Mouse (Mus musculus): ENCODE measurements at regions not wholly inside any gene's neighbourhood (a gene's known extent, or its start where the extent isn't known, plus 50 kb on each side); places are given as distances from the start of the nearest gene placed in this dataset.

- no peak for DNase-seq (ENCODE audit: low spot score in 2 of 2)
Measured at GRCm38 (mm10) chr15:68014605-68015305, 1514.0 kb upstream of the Lrrc6 start.

DNA sequence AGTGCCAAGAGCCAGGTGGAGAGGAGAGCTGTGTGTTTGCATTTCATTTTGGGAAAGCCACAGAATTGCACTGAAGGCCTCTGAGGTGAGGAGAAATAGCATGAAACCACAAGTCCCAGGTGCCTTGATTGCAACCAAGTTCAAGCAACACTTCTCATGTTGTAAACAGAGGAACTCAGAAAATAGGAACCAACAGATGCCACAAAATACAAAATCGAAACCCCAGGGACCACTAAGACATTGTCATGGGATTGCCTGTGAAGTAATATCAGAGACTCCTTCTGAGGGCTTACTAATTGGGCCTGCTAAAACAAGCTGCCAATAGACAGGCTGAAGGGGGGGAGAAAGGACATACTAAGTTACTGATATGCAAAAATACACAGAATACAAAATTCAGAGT lies 1510.5 kb upstream of the Lrrc6 start:
- DNase-seq (ENCODE audit: low spot score in 2 of 2), result no peak

DNA sequence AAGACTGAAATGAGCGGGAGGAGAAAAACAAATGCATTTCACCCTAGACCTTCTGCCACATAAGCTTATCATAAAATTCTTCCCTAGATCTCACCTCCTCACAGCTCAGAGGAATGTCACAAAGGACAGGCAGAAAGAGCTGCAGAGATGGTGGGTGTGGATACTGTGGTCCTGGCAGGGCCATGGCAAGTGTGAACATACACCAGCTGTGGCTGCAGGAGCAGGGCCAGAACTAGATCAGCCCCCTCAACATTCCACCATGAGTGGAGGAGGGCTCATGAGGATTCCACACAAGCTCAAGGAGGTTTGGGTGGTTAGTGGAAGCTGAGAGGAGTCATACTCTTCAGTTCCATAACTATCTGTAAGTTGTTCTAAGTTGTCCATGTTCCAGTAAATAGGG lies 1509.5 kb upstream of the Lrrc6 start:
- no peak for DNase-seq (ENCODE audit: low spot score in 2 of 2)

- DNase-seq (ENCODE audit: low spot score in 2 of 2), result no peak
Measured at GRCm38 (mm10) chr15:68004798-68005197, 1504.1 kb upstream of the Lrrc6 start.

- no peak for DNase-seq (ENCODE audit: low spot score in 2 of 2)
Measured at GRCm38 (mm10) chr15:67996532-67996931, 1495.8 kb upstream of the Lrrc6 start.

DNA sequence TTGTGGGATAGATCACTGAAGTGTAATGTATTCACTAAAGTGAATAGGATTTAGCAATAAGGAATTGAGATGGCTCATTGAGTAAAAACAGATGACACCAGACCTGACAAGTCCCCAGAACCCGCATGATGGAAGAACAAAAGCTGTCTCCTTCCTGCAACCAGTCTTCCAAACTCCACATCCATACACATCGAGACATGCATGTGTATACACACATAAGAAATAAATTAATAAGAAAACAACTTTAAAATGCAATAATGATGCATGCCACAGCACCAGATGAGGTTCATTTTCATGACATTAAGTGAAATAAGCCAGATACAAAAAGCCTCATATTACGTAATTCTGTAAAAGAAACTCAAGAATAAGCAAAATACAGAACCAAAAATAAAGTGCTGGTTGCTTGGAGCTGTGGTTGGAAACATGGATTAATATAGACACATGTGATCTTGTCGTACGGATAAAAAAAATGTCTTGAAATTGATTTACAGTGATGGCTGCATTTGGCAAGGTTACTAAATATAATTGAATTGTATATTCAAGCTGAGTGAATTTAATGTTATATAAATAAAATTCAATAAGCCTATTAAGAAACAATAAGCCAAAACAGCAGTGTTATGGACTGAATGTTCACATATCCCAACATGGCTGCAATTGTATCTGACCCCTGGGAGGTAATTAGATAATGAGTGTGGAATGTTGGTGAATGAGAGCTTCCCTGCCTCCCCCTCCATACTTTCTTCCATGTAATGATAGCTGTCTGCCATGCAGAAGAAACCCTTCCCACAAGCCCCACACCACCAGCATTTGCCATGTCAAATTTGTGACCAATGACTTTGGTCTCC lies 1488.9 kb upstream of the Lrrc6 start:
- no peak for DNase-seq (ENCODE audit: low spot score in 2 of 2)

GRCm38 (mm10) chr15:67987941-67988340 lies 1487.2 kb upstream of the Lrrc6 start:
- DNase-seq (ENCODE audit: low spot score in 2 of 2), result no peak

GRCm38 (mm10) chr15:67983253-67983652 lies 1482.5 kb upstream of the Lrrc6 start:
- no peak for DNase-seq (ENCODE audit: low spot score in 2 of 2)

GRCm38 (mm10) chr15:67981876-67982275 lies 1481.2 kb upstream of the Lrrc6 start:
- no peak for DNase-seq (ENCODE audit: low spot score in 2 of 2)

DNA sequence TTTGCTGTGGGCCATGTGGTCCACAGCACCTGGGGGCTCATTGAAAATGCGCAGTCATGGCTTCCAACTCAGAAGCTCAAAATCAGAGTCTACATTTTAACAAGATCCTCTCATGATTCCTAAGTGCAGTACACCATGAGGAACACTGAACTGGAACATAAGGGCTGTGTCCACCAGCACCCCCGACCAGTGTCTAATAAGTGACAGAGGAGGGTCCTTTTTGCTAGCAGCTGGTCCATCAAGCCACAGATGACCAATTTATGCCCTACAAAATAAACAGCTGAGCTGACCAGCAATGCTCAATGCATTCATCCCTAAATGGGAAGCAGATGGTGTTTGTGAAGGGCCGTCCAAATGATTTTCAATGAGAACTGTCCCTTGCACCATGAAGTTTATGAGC lies 1478.7 kb upstream of the Lrrc6 start:
- no peak for DNase-seq (ENCODE audit: low spot score in 2 of 2)

GRCm38 (mm10) chr15:67977210-67977609 lies 1476.5 kb upstream of the Lrrc6 start:
- no peak for DNase-seq (ENCODE audit: low spot score in 2 of 2)

GRCm38 (mm10) chr15:67971998-67972397 lies 1471.3 kb upstream of the Lrrc6 start:
- no peak for DNase-seq (ENCODE audit: low spot score in 2 of 2)

- no peak for DNase-seq (ENCODE audit: low spot score in 2 of 2)
Measured at GRCm38 (mm10) chr15:67954216-67954615, 1453.5 kb upstream of the Lrrc6 start.

GRCm38 (mm10) chr15:67950281-67951040 lies 1449.8 kb upstream of the Lrrc6 start:
- no peak for DNase-seq (ENCODE audit: low spot score in 2 of 2)

DNA sequence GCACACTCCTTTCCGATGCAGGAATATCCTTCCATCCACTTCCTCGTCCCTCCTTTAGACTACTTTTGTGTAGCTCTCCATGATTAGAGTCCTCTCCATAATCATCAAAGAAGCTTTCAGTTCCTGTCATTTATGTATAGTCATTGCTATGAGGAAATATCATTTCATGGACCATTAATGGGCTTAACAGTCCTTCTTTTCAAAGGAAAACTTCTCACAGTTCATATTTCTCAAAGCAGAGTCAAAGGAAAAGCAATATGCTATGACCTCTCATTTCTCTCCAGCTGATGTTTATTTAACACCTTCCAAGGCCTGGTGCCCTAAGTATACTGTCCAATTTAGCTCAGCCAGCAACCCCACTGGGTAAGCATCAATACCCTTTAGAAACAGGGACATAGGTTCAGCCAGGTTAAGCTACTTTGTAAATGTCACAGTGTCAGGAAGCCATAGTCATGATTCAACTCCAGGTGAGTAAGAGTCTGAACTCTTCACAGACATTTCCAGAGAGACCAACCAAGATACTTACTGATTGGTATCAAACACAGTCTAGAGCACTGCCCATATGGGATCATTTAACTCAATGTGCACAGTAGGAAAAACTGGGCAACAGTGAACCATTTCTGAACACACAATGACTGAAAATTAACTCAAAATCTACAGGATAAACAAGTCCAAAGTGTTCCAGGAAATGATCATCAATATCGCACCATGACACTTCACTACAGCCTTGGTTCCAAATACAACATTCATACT lies 1443.8 kb upstream of the Lrrc6 start:
- no peak for DNase-seq (ENCODE audit: low spot score in 2 of 2)

DNA sequence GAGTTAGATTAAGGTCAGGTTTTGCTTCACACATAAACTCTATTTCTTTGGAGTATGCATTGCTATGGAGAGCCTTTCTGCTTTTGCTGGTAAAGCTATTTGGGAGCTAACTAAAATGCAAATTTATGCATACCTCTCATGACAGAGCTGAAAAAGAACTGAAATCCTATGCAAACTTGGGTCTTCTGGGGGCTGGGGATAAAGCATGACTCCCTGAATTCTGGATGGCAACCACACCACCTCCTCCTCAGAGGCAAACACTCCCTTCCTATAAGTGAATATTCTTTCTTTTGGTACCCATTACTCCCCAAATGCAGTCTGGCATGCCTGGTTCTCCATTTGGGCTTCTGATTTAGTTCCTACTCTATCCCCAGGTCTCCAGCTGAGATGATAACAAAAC lies 1442.3 kb upstream of the Lrrc6 start:
- DNase-seq (ENCODE audit: low spot score in 2 of 2), result no peak

GRCm38 (mm10) chr15:67940510-67940909 lies 1439.8 kb upstream of the Lrrc6 start:
- no peak for DNase-seq (ENCODE audit: low spot score in 2 of 2)

DNA sequence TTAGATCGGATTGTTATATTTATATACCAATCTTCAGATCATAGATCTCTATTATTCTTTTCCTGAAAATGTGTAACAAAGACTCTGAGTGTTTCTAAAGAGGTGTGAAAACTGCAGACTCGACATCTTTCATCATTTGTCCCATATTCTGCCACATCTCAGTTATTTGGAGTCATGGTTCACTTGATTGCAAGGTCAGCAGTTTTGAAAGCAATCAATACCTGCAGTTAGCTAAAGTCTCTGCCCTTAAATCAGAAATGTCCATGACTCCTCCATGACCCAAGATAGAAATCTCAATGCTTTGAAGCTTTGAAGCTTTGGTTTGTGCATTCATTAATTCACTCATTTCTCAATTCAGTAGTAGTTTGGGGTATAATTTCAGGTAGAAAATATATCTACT lies 1424.2 kb upstream of the Lrrc6 start:
- no peak for DNase-seq (ENCODE audit: low spot score in 2 of 2)

GRCm38 (mm10) chr15:67907034-67907433 lies 1406.3 kb upstream of the Lrrc6 start:
- DNase-seq (ENCODE audit: low spot score in 2 of 2), result no peak

DNA sequence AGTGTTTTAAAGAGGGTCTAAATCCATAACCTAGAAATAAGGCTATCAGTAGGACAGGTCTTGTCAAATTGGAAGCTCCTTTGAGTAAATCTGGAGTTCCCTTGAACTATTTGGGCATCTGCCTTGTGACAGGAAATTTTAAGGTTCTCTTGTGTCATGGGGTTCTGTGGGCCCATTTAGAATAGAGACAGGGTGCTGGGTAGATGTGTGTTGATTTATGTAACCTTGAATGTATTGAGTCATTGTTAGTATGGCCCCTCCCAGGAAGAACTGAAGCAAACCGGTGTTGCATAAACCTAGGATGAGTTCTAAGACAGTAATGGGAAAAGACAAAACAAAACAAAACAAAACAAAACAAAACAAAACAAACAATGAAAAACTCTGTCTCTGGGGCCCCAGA lies 1404.6 kb upstream of the Lrrc6 start:
- DNase-seq (ENCODE audit: low spot score in 2 of 2), result no peak

GRCm38 (mm10) chr15:67904646-67905045 lies 1403.9 kb upstream of the Lrrc6 start:
- no peak for DNase-seq (ENCODE audit: low spot score in 2 of 2)

DNA sequence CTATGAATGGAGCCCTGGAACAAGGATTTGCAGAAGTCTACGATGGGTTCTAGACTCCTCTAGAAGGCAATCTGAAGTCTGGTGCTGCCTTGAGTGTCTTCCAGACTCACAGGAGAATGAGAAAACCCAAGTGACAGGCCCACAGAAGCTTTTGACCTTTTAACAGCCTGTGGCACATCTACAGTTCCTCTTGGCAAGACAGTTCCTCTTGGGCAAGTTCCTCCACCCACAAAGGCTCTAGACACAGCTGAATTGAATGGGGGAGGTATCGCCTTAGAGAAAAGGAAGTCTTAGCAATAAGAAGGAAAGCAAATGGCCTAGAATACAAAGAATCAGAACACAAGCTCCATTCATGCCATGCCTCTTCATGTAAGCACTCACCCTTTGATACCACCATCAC lies 1402.3 kb upstream of the Lrrc6 start:
- DNase-seq (ENCODE audit: low spot score in 2 of 2), result no peak
